Mouse (Mus musculus) G1E-ER4 (cell line): Measurements from ENCODE around the gene C1qtnf9. TPM values are rescaled to one million over a fixed set of nuclear protein-coding genes. Genes with fewer than 3 reads are reported as not detected.

ENCODE experiments used
- GATA1 ChIP-seq: IDR thresholded peaks from one replicate; pipeline ENCODE4 v1.8.0; 2012; ENCODE audit warnings: low read length, inconsistent platforms
- polyA plus RNA-seq: library from polyadenylated mRNA; stranded (reverse); fragments of >175 nt; gene quantifications from 2 replicates; pipeline ENCODE4 v1.2.3, GENCODE M21; 2012

Gene C1qtnf9
- polyA plus RNA-seq, 1 experiment: not detected

DNA sequence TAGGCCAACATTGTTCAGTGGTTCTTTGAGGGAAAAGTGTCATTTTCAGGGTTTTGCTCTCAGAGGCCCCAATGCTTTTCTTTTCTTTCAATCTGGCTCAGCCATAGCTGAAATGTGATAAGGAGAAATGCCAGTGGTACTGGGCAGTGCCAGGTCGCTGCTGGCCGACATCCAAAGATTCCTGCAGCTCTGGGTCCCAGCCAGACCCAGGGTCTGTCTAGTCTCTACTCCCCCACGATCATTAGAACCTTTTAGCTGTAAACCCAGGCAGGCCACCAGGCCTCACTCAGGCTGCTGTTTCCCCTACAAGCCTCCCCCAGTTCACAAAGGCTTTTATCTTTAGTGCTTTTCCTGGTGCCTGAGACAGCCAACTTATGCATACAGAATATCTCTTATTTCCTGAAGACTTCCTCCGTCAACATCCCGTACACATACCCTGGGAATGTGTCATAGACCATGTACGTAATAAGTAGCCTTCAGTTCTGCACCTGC, 26.4 kb upstream of the C1qtnf9 start:
- TF ChIP-seq GATA1: no peak

DNA sequence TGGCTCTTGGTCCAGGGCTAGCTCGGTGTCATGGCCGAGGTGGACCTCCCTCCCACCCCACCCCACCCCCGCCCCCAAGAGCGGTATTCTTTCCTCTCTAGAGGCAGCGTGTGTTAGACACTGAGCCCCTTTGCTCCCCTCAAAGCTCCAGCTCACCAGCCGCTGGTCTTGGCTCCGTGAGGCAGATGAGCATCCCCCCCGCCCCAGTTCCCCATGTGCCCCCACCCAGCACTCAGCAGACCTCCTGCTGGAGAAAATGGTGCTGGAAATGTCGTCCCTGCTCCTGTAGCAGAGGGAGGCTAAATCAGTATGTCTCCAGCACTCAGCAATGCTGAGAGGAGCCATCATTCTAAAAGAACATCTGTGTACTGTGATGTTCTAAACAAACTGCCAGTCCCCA, 24.3 kb upstream of the C1qtnf9 start:
- no peak for TF ChIP-seq GATA1

DNA sequence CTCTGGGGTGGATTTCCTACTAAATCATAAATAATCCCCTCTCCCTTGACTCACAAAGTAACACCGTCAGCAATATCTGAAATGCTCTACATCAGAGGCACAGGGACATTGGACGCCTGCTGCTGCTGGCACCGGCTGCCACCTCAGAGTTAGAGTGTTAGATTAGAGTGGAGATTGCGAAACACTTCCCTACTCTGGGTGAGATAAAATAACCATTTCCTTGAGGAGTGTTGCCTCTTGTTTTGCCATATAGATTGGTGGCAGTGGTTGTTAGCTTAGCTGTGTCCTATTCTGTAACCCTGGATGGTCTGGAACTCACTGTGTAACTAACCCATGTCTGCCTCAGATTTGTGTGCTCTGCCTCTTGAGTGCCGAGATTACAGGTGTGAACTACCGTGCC, 22.7 kb upstream of the C1qtnf9 start:
- TF ChIP-seq GATA1: no peak

DNA sequence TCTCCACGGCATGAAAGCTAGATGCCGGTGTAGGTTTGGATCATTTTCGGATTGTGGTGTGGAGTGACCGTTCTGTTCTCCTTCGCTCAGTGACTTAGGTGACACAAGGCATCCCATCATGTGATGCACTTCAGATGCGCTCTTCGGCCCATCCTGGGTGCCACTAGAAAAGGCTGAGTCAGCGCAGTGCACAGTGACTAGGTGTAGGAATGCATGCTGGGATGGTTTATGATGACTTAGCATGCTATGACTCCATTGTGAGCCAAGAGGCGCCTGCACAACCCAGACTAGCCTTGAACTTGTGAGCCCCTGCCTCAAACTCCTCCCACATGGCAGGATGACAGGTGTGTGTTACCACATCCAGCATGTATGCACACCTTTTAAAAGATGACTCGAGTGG, 21.8 kb upstream of the C1qtnf9 start:
- no peak for TF ChIP-seq GATA1

DNA sequence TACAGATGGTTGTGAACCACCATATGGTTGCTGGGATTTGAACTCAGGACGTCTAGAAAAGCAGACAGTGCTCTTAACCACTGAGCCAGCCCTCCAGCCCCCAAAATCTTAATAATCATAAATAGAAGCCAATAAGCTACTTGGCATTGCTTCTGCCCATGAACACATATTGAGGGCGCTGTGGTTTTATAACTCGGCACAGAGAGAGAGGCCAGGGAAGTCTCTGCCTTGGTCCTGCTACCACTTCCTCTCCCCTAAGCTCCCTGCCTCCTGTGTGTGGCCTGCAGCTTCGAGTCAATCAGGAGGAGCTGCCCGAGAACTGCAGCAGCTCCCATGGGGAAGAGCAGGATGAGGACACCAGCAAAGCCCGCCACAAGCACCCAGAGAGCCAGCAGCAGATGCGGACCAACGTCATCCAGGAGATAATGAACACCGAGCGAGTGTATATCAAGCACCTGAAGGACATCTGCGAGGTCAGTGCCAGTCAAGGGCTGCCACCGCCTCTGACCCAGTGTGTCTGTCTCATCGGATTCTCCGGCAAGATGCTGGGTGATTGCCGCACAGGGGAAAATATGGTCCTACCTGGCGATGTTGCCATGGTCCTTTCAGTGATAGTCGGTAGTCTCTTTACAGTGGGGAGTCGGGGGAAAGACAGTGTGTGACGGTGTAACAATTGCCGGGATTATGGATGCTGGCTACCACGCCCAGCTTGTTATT, 20.6 kb upstream of the C1qtnf9 start:
- no peak for TF ChIP-seq GATA1

DNA sequence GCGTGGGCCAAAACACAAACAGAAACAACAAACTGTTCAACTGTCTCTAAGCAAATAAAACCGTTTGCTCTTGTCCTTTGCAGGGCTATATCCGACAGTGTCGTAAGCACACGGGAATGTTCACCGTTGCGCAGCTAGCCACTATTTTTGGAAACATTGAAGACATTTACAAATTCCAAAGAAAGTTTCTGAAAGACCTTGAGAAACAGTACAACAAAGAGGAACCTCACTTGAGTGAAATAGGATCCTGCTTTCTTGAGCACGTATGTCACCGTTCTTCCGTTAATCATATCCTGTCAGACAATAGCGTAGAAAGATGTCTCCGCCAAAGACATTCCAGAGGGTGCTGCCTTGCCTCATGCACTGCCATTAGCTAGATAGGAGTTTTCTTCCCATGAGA, 18.1 kb upstream of the C1qtnf9 start:
- no peak for TF ChIP-seq GATA1

DNA sequence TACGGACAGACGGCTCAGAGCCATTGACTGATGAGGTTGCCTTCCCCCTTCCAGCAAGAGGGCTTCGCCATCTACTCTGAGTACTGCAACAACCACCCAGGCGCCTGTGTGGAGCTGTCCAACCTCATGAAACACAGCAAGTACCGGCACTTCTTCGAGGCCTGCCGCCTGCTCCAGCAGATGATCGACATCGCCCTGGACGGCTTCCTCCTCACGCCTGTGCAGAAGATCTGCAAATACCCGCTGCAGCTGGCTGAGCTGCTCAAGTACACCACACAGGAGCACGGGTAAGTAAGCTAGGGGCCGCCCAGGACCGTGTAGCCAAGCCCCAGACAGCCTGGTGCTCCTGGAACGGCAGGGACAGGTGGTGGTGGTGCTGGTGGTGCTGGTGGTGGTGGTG, 16.4 kb upstream of the C1qtnf9 start:
- no peak for TF ChIP-seq GATA1

DNA sequence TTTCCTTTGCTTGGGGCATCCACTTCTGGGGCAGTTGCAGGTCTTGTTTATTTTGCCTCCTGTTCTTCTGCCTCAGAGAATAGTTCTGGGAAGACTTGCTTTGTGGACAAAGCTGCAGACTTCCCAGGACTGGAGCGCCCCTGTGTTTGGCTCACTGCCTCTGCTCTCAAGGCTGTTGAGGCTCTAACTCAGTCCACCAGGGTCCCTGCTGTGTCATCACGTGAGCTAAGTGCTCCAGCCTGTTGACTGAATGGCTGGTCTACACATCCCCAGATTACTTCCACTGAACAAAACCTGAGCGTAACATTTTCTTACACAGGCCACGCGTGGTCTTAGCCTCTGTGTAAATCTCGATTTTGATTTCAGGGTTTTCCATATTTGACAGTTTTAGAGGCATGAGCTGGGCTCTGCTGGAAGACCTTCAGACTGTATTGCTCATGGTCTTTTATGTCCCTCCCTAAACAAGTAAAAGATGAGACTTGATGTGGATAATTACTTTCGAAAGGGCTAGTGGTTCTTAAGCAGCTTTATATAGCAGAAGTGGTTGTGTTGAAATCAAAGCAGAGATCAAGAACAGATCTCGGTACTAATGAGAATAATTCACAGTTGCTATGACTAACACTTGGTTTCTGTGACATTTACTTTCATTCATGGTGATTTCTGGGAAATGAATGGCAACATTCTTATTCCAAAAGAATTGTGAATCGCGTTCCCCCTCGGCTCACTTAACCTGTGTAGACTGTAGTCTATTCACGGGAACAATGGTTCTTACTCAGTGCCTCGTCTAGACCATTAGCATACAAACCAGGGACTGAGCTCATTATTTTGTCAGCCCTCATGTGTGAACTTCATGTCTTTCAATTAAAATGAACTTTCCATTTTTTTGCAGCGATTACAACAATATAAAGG, 14.8 kb upstream of the C1qtnf9 start:
- no peak for TF ChIP-seq GATA1

DNA sequence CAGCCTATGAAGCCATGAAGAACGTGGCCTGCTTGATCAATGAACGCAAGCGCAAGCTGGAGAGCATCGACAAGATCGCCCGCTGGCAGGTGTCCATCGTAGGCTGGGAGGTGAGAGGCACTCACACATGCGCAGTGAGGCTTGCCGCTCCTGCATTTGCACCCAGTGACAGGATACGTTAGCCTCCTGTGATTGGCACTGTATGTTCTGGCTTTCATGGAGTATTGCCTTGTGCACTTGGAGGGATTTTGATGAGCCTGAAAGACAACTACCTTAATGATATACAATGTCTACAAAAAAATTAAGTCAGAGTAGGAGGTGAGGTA, 14.2 kb upstream of the C1qtnf9 start:
- TF ChIP-seq GATA1: no peak

DNA sequence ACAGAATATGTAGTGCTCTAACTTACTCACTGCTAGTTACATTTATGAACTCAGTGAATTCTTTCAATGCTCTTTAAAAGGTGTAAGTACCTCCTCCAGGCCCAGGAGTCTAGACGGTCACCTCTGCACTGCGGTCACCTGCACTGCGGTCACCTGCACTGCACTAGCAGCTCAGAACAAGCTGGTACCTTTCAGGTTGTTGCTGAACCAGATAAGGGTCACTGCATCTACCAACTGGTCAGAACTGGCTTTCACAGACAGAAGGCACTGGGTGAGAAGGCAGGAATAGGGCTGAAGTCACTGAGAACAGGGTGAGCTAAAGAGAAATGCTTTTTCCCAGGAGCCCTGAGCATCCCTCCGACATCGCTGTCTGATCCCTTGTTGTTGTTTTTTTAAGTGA, 13.3 kb upstream of the C1qtnf9 start:
- no peak for TF ChIP-seq GATA1

DNA sequence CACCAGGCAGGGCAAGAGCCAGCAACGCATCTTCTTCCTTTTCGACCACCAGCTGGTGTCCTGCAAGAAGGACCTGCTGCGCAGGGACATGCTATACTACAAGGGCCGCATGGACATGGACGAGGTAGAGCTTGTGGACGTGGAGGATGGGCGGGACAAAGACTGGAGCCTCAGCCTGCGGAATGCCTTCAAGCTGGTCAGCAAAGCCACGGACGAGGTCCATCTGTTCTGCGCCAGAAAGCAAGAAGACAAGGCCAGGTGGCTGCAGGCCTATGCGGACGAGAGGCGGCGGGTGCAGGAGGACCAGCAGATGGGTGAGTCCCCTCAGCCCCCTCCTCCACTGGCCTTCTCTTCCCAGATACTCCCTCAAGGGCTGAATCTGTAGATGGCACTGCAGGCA, 11.7 kb upstream of the C1qtnf9 start:
- TF ChIP-seq GATA1: no peak

DNA sequence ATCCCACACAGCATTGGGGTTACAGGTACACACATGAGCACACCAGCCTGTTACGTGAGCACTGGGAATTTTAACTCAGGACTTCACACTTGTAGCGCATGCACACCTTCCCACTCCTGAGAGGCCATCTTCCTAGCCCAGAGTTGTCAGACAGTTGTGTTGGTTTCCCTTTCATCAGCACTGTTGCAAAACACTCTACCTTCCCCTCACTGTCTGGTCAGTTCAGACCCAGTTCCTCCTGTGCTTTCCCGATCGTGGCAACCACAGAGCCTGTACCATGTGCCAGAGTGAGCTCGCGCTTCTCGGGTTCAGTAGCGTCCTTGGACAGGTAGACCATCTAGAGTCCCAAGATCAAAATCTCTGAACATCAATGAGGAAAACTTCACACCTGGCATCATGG, 10.7 kb upstream of the C1qtnf9 start:
- no peak for TF ChIP-seq GATA1

DNA sequence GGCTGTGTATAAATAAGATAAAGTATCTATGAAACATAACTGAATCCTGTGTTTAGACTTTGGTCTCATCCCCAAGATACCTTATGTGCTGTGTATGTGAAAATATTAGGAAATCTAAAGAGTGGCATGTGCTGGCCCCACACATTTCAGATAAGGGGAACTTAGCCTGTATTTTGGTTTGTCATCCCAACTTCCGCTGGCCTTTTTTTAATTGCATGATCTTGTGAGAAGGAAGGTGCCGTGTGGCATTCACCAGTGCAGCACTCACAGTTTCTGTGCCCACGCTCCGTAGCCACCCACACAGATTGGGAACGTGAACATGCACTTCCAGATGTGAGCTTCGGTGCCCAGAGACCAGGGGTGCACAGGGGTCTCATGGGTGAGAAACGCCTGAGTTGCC, 10.2 kb upstream of the C1qtnf9 start:
- TF ChIP-seq GATA1: no peak

DNA sequence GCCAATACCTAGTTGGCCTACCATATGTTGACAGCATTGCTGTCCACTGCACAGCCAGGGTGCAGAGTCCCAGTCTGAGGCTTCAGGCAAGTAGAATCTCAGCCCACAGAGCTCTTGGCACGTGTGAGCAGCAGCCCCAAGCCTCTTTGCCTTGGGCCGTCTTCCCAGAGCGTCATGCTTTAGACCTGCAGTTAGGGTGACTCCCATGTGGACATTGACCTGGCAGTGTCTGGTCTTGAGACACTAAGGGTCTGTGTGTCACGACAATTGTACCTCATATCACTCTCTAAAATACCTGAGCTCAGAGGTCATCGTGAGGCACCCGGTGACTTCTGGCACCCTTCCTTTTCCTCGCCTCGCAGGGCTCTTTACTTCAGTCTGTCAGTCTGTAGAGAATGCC, 8.8 kb upstream of the C1qtnf9 start:
- TF ChIP-seq GATA1: no peak

DNA sequence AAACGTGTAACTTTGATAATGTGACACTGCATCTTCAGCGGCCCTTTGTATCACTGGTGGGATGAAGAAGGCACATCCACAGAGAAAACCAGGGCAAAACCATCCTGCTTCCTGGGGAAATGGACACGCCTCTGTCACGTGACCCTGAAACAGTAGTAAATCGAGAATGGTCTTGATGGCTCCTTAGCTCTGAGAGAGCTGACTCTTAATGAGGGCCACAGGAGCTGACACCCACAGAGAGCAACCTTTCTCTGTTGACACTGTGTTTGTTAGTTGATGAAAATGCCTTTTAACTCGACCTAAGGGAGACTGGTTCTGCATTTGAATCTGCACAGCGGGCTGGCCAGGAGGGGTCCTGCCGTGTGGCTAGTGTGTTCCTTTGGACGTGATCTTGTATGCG, 6.1 kb upstream of the C1qtnf9 start:
- TF ChIP-seq GATA1: no peak

DNA sequence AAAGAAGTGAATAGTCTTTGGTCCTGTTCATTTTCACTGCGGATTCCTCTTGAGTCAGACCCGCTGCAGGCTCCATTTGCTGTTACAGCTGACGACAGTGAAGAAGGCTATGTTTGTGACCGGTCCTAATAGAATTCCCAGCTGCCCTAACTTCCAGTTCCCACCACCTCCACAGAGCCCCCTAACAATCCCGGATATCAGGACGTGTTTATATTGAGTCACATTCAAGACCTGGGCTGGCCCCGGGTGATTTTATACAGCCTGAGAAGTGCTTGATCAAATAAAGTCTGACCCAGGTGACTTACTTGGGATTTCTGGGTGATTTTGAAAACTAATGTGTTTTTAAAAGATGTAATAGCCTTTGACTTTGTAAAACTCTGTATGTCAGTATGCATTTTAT, 5.2 kb upstream of the C1qtnf9 start:
- no peak for TF ChIP-seq GATA1

DNA sequence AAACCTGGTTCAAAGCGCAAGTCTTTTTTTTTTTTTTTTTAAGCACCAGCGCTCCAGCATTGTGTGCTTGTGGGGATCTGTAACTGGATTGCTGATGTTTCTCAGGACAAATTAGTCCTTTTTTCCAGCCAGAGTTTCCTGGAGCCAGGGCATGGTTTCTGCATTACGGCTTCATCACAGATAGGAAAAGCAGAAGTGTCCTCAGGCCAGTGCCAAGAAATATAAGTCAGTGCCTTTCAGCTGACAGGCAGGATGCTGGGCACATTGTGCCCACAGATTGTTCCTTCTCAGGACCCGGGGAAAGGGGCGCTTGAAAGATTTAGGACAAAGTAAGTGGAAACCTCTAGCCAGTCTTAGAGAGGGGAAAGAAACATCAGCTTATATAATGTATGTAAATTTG, 4.2 kb upstream of the C1qtnf9 start:
- no peak for TF ChIP-seq GATA1
